Mouse (Mus musculus) right cerebral cortex, adult 2 months (tissue): ENCODE data around the gene Smoc1.
A peak's percentile ranks its signal among the peaks of the same experiment; 100 is the strongest.

Experiments used
- DNase-seq, 2 experiments: peaks; one replicate each; pipeline ENCODE4 v3.0.0; 2021 to 2022; ENCODE audit warnings: low spot score in 2 of 2

The Smoc1 gene

GRCm38 (mm10) chr12:81026277-81026994 lies at the start of gene Smoc1:
Gene Smoc1, plus strand, starts transcription at chr12:81026808.
- DNase-seq = peak; percentile 61 to 64

DNA sequence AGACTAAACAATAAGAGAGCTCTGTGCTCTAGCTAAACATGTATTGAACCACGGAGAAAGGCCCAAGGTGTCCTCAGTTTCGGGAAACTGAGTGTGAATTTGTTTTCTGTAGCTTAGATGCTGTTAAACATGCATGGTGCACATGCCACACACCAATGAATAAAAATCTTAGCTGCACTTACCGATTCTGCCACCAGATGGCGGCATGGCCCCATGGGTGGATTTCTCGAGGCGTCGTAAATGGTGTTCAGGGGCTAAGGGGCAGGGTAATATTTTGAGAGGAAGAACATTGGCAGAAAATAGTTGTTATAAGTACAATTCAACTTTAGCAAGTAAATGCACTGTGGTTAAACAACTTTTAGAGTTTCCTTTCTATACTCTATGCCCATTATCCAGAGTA lies 44.3 kb upstream of the Smoc1 start:
- peak; percentile 87 to 90 for DNase-seq

DNA sequence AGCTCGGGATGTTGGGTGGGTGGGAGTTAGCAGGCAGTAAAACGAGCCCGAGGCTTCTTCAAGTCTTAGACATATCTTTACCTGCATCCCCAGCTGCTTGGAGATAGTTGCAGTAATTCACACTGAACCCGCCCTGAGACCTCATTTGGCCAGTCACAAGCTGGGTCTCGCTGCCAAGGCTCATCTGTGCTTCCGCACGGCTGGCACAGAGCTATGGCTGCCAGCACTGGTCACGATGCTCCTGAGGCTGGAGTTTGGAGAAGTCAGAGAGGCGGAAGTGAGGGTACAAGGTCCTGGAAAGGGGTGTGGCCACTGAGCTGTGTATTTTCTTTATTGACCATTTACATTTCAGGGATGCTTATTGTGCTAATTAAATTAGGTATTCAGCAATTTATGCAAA lies 42.9 kb upstream of the Smoc1 start:
- no peak for DNase-seq

DNA sequence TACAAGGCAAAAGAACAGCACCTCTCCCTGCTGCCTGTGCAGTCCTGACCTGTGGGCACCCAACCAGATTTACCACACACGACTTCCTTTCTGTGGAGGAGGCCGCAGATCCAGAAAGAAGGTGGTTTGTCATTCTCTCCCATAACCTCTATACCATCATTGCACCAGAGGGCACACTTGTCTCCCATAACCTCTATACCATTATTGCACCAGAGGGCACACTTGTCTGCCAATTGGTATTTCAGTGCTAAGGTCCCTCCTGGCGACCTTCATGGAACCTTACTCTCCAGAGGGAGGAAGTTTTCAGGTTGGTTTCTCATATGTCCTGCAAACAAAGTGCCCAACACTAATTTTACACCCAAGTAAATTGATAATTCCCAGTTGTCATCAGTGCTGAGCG lies 40.0 kb upstream of the Smoc1 start:
- no peak for DNase-seq

GRCm38 (mm10) chr12:80988286-80988685 lies 38.3 kb upstream of the Smoc1 start:
- no peak for DNase-seq

DNA sequence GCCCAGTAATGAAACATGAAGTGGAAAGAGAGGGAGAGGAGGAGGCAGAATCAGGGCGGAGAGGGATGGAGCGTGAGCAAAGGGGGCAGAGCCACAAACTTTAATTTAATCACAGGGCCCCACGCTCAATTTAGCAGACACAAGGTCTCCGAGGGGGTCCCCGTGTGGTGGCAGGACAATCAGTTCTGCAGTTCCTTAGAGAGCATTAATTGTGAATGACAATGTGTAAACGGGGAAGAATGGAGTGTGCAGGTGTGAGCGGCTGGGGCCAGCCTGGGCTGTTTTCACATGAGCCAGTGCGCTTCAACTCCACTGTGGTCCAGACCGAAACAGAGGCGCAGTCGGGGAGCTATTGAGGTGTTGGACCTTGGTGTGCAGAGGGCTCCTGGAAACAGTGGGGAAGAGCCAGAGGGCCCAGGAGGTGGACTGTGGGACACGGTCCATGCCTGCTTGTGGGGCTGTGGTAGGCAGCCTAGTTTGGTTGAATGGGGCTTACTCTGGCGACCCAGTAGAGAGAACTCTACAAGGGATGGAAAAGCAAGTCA lies 35.6 kb upstream of the Smoc1 start:
- no peak for DNase-seq

DNA sequence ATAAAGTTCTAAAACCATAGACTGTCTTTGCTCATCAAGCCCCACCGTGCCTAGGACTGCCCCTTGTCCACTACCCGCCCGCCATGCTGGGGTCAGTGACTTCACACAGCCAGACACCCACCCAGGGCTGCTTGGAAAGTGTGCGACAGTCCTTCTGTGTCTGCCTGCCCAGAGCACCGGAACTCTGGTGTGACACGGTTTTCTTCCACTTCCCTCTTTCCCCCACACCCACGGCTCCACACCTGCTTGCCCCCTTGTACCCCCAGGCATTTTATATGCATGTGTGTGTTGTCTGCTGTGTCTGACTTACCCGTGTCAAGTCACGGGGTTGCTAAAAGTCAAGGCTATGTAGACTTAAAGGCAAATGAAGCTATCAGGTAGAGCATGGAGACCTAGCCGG lies 34.8 kb upstream of the Smoc1 start:
- DNase-seq = no peak

DNA sequence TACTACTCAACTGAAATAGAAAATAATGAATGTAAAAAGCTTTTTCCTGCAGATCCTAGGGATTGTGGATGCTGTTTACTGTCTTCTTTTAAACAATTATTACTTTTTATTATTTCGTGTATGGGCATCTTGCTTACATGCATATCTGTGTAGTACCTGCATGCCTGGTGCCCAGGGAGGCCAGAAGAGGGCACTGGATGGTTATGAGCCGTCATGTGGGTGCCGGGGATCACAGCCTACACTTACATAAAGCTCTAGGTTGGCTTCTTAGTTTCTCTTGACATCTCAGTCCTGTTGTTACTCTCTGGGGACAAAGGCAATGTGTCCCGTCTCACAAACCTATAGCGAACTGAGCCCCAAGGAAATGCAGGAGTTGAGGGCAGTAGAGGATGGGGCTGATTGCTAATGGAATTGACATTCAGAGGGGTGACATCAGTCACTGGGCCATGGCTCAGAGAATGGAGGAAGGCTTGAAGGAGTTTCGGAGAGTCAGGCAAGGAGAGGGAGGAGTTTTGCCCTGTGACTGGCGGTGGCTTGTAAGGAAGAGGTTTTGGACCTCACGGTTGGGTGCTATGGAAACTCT lies 34.0 kb upstream of the Smoc1 start:
- no peak for DNase-seq

- DNase-seq = no peak
These were observed 32.8 kb upstream of the Smoc1 start for GRCm38 (mm10) chr12:80993773-80994172.

GRCm38 (mm10) chr12:80995326-80995725 lies 31.3 kb upstream of the Smoc1 start:
- no peak for DNase-seq

DNA sequence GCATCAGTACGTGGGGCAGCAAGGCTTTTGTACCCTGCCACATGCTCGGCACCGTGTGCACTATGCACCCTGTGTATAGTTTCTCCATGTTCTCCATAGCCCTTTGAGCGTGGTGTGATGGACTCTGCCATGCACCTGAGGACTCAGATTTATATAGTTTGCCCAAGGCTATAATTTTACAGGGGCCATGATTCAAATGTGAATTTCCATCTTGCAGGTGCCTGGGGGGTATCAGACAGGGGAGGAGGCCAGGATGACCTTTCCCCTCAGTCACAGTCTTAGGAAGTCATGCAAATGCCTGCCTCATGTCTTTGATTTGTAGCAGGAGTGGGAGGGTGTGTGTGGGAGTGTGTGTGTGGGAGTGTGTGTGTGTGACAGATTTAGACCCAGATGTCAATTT lies 29.0 kb upstream of the Smoc1 start:
- DNase-seq = no peak

- DNase-seq = no peak
These were observed 27.9 kb upstream of the Smoc1 start for GRCm38 (mm10) chr12:80998528-80999221.

GRCm38 (mm10) chr12:81000924-81001323 lies 25.7 kb upstream of the Smoc1 start:
- no peak for DNase-seq

DNA sequence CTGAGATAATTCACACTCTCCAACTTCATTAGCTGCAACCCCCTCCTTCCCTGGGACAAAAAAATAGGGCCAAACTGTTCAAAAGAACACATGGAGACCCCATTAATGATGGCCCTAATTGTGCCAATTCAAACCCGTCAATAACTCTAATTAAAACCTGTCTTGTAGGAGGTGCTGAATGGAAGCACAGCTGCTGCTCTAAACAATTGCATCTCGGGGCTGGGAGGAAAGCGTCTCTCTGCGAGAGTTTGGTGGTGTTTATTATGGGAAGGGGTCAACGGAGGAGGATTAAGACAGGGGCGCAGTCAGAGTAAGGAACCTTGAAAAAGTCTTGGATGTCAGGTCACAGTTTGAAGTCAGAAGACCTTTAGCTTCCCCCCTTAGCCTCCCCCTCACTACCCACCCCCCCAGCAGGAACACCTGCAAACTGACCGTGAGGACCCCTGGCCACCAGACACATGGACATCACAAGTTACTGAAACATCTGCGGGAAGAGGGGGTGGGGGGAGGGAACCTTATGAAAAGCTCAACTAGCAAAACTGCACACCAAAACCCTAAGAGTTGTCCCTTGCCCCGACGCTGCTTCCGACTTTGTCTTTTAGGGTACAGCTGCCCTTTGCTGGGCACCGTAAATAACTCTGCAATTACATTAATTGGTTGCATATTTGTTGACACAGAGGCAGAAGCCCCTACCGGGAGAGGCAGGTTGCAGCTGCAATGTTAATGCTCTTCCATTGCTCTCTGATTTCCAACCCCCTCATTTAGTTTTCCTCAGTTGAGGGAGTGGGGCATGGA lies 23.6 kb upstream of the Smoc1 start:
- no peak for DNase-seq

GRCm38 (mm10) chr12:81009813-81010212 lies 16.8 kb upstream of the Smoc1 start:
- no peak for DNase-seq

DNA sequence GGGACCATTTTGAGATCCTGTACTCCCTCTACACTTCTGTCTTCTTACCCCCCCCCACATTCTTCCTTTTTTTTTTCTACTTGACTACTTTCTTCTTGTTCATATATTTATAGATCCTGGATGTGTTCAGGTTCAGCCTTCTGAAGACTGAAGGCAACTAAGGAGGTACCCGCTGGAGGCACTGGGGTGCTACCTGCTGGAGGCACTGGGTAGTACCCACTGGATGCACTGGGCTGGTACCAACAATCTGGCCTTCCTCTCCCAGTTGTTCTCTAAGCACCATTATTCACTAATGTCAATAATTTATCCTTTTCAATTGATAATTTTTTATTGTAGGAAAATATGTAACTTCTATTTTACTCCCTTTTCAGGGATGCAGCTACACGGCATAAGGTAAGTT lies 14.6 kb upstream of the Smoc1 start:
- no peak for DNase-seq

- DNase-seq = no peak
These were observed 13.1 kb upstream of the Smoc1 start for GRCm38 (mm10) chr12:81013496-81013895.

GRCm38 (mm10) chr12:81017624-81018023 lies 9.0 kb upstream of the Smoc1 start:
- DNase-seq = no peak

GRCm38 (mm10) chr12:81018516-81019279 lies 7.9 kb upstream of the Smoc1 start:
- no peak for DNase-seq

GRCm38 (mm10) chr12:81019280-81019935 lies 7.2 kb upstream of the Smoc1 start:
- no peak for DNase-seq

GRCm38 (mm10) chr12:81024407-81024806 lies 2.2 kb upstream of the Smoc1 start:
- DNase-seq = no peak
